Comparison of ENCODE assay signal across 11 mouse cellular contexts in the genomic region with DNA sequence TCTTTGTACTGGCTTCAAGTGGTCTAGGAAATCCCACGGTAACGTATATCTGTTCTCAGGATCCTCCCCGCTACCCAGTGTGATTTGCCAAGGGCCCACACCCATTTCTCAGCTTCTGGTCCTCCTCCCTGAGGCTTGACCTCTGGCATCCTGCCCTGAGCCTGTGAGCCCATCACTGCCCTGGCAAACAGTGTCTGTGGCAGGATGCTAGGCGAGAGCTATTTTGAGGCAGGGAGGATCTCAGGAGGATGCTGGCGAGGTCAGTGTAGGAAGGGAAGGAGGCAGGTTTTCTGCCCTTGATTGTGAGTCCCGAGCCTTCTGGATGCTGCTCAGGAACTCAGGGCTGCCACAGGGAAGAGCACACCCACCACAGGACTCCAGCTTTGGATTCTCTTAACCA. TPM values are rescaled to one million over a fixed set of nuclear protein-coding genes. Genes with fewer than 3 reads are reported as not detected.
A peak's percentile ranks its signal among the peaks of the same experiment; 100 is the strongest.
DNase-seq lines count a peak whose midpoint lies in the region; ATAC-seq and TF ChIP-seq lines count a peak whose summit lies in the region.
"Had no signal": no experiment of that assay in that cellular context is flagged by ENCODE, and none has a peak within 500 bp of the region (broad histone marks: within the 10 kb centered on the region; RNA-seq: fewer than 3 reads in every experiment).

No protein-coding gene starts in this region.

- H3K4me2 ChIP-seq in lung, embryonic 16.5 days (ENCODE audit: low read depth, low read length) = no peak overlapping the region
- H3K4me2 ChIP-seq: hindbrain, embryonic 13.5 days; neural tube, embryonic 12.5 days had no signal

- TF ChIP-seq POLR2A in lung, adult 2 months (IDR thresholded peaks at IDR 0.05; ENCODE audit: borderline replicate concordance, extremely low read depth, low read depth, low read length) = no peak

- 59% methylated on average over 6 of the region's 6 CpGs for WGBS in lung, embryonic 16.5 days
- 26% methylated on average over 6 of the region's 6 CpGs for WGBS in lung, adult 2 months

- peak; percentile 69 for ATAC-seq in lung, embryonic 16.5 days (ENCODE audit: low read depth)

- no peak overlapping the region for H3K4me3 ChIP-seq in lung, embryonic 16.5 days (ENCODE audit: low read length)
- H3K4me3 ChIP-seq in lung, adult 2 months (replicated peaks; ENCODE audit: extremely low read depth, low read depth, low read length) = no peak overlapping the region
- H3K4me3 ChIP-seq: hindbrain, embryonic 13.5 days; neural tube, embryonic 12.5 days had no signal

- TF ChIP-seq CTCF in lung, adult 2 months (IDR thresholded peaks at IDR 0.05; ENCODE audit: insufficient read depth, low read length) = no peak

- H3K4me1 ChIP-seq in lung, embryonic 16.5 days (replicated peaks; ENCODE audit: control insufficient read depth, insufficient read depth, low read length) = no peaks in the 10 kb centered on the region
- no peaks in the 10 kb centered on the region for H3K4me1 ChIP-seq in lung, adult 2 months (ENCODE audit: control insufficient read depth, insufficient read depth, low read length)

- no peaks in the 10 kb centered on the region for H3K36me3 ChIP-seq in lung, embryonic 16.5 days (ENCODE audit: control insufficient read depth, insufficient read depth, low read length)
- H3K36me3 ChIP-seq: hindbrain, embryonic 13.5 days; neural tube, embryonic 12.5 days had no signal

- H3K9ac ChIP-seq in lung, embryonic 16.5 days (ENCODE audit: low read length) = no peak overlapping the region
- H3K9ac ChIP-seq: hindbrain, embryonic 13.5 days; neural tube, embryonic 12.5 days had no signal

- no peaks in the 10 kb centered on the region for H3K27me3 ChIP-seq in lung, embryonic 16.5 days (ENCODE audit: control insufficient read depth, insufficient read depth, low read depth, low read length)
- H3K27me3 ChIP-seq: hindbrain, embryonic 13.5 days; neural tube, embryonic 12.5 days had no signal

- H3K9me3 ChIP-seq in lung, embryonic 16.5 days (ENCODE audit: control insufficient read depth, low read length) = no peaks in the 10 kb centered on the region
- H3K9me3 ChIP-seq: hindbrain, embryonic 13.5 days; neural tube, embryonic 12.5 days had no signal

- H3K27ac ChIP-seq in lung, embryonic 16.5 days (ENCODE audit: low read length) = no peak overlapping the region
- H3K27ac ChIP-seq: hindbrain, embryonic 13.5 days; neural tube, embryonic 12.5 days had no signal

- no peak for DNase-seq in lung, adult 2 months
- DNase-seq in cerebellum, adult 9-11 months = peak; percentile 48
- peak; percentile 46 to 52 for DNase-seq in kidney, adult 8-10 months
- no peak for DNase-seq in right cerebral cortex, postnatal 36 days (ENCODE audit: low spot score in 2 of 2)
- DNase-seq in natural killer cell, adult 2 months (ENCODE audit: low spot score in 2 of 2) = no peak
- no peak for DNase-seq in left cerebral cortex, adult 11 months (ENCODE audit: low spot score)
- DNase-seq: layer of hippocampus, postnatal 36 days; right cerebral cortex, postnatal 25 days had no signal

RNA-seq across cellular contexts. Expression of gene Col13a1, which starts 22.2 kb away (rescaled TPM):
- polyA plus RNA-seq in lung, embryonic 16.5 days (2015; fragmentation: Nextera tagmentation; extraction: Ambion mirVana) = 25.7 and 26.5 TPM in 2 replicates
- polyA plus RNA-seq in lung, adult 2 months (2012; rRNA removed) = 24.7 and 25.3 TPM in 2 replicates

Comparison
In these comparisons a context has a peak if more than half of its experiments do, and no peak if none do; other contexts are left out.
1. DNase-seq: peak in cerebellum, adult 9-11 months (single experiment) and kidney, adult 8-10 months (2 of 2); none in lung, adult 2 months (single experiment), right cerebral cortex, postnatal 36 days (0 of 2), natural killer cell, adult 2 months (0 of 2) and left cerebral cortex, adult 11 months (single experiment).